Mouse (Mus musculus): ENCODE data around the gene Pygl. TPM values are rescaled to one million over a fixed set of nuclear protein-coding genes. Genes with fewer than 3 reads are reported as not detected.

Gene Pygl
- 0.66 TPM for polyA plus RNA-seq (2017; shearing (Covaris generic))

GRCm38 (mm10) chr12:70231294-70231693 is at the start of gene Pygl:
Pygl (minus strand) TSS chr12:70231488.

GRCm38 (mm10) chr12:70153842-70154241 is 77.4 kb downstream of the Pygl start, which contains the start of gene Abhd12b:
Abhd12b (plus strand) TSS chr12:70154142.

Other genes with a start within 250 kb of the Pygl start
- gene Sav1, start 244.5 kb downstream of the Pygl start, polyA plus RNA-seq (2017; shearing (Covaris generic)): 9.4 TPM
- 48.3 TPM for gene Nin, start 117.8 kb downstream of the Pygl start, polyA plus RNA-seq (2017; shearing (Covaris generic))
- 0.87 TPM for gene Abhd12b, start 77.3 kb downstream of the Pygl start, polyA plus RNA-seq (2017; shearing (Covaris generic))
- 0.16 TPM for gene Trim9, start 116.1 kb upstream of the Pygl start, polyA plus RNA-seq (2017; shearing (Covaris generic))
- 103 TPM for gene Tmx1, start 221.6 kb upstream of the Pygl start, polyA plus RNA-seq (2017; shearing (Covaris generic))